Mouse (Mus musculus) cerebellum, adult 8-10 months (tissue): ENCODE data around the gene Cldn2.

Experiments
- DNase-seq: peaks from one replicate; pipeline ENCODE4 v3.0.0; 2022

Gene Cldn2

GRCm38 (mm10) chrX:139808501-139808900 is 7.9 kb downstream of the Cldn2 start:
- DNase-seq, result peak; percentile 38

- DNase-seq, result no peak
These were observed 12.1 kb downstream of the Cldn2 start for GRCm38 (mm10) chrX:139812636-139813298.

- no peak for DNase-seq
These were observed 12.8 kb downstream of the Cldn2 start for GRCm38 (mm10) chrX:139813299-139814002.

- no peak for DNase-seq
These were observed 13.5 kb downstream of the Cldn2 start for GRCm38 (mm10) chrX:139814018-139814635.

GRCm38 (mm10) chrX:139815201-139815600 is 14.6 kb downstream of the Cldn2 start:
- no peak for DNase-seq

- DNase-seq, result no peak
These were observed 24.8 kb downstream of the Cldn2 start for GRCm38 (mm10) chrX:139825402-139825801.

GRCm38 (mm10) chrX:139826926-139827325 is 26.3 kb downstream of the Cldn2 start:
- DNase-seq, result no peak

GRCm38 (mm10) chrX:139828363-139829092 is 27.9 kb downstream of the Cldn2 start:
- no peak for DNase-seq

- peak; percentile 39 for DNase-seq
These were observed 31.8 kb downstream of the Cldn2 start for GRCm38 (mm10) chrX:139832464-139832863.

GRCm38 (mm10) chrX:139839057-139839456 is 38.4 kb downstream of the Cldn2 start:
- DNase-seq, result no peak

GRCm38 (mm10) chrX:139841091-139841490 is 40.5 kb downstream of the Cldn2 start:
- no peak for DNase-seq

- no peak for DNase-seq
These were observed 54.2 kb downstream of the Cldn2 start for GRCm38 (mm10) chrX:139854795-139855194.

- no peak for DNase-seq
These were observed 58.8 kb downstream of the Cldn2 start for GRCm38 (mm10) chrX:139859402-139859801.
